Mouse (Mus musculus) spleen, adult 2 months (tissue): Measurements from ENCODE around the gene Rpl3l. TPM values are rescaled to one million over a fixed set of nuclear protein-coding genes. Genes with fewer than 3 reads are reported as not detected.

Experiments used
- DNase-seq, 2 experiments: peaks; one replicate each; pipeline versions ENCODE4 v3.0.0 to v3.0.0-alpha.2; 2012 to 2021; ENCODE audit warnings: low spot score in 2 of 2, low read depth in 1 of 2
- H3K27ac ChIP-seq: fragments of 200-500 bp; 2 replicates; pipeline ENCODE4 v1.5.1; 2012; ENCODE audit warnings: low read length, inconsistent platforms; ENCODE audit not compliant: insufficient read depth
- H3K27me3 ChIP-seq: fragments of 200-500 bp; 2 replicates; pipeline ENCODE4 v1.6.1; 2012; ENCODE audit warnings: mild to moderate bottlenecking, moderate library complexity, low read length, inconsistent platforms; ENCODE audit not compliant: control insufficient read depth, insufficient read depth
- H3K36me3 ChIP-seq: fragments of 200-500 bp; 2 replicates; pipeline ENCODE4 v1.6.1; 2012; ENCODE audit warnings: mild to moderate bottlenecking, low read length, inconsistent platforms; ENCODE audit not compliant: control insufficient read depth, insufficient read depth
- H3K4me1 ChIP-seq: fragments of 200-500 bp; 2 replicates; pipeline ENCODE4 v1.6.1; 2011; ENCODE audit warnings: inconsistent platforms; ENCODE audit not compliant: control insufficient read depth, insufficient read depth, insufficient read length
- H3K4me3 ChIP-seq: fragments of 200-500 bp; 2 replicates; pipeline ENCODE4 v1.5.1; 2011; ENCODE audit warnings: mild to moderate bottlenecking, inconsistent platforms; ENCODE audit not compliant: insufficient read depth, insufficient read length; ENCODE audit errors: extremely low read depth
- CTCF ChIP-seq: fragments of 200-500 bp; IDR thresholded peaks from 2 replicates; pipeline ENCODE4 v1.5.1; 2011; ENCODE audit warnings: mild to moderate bottlenecking, inconsistent platforms; ENCODE audit not compliant: insufficient read depth, insufficient read length, insufficient replicate concordance; ENCODE audit errors: extremely low read depth
- POLR2A ChIP-seq: fragments of 200-500 bp; IDR thresholded peaks from 2 replicates; pipeline ENCODE4 v1.6.1; 2011; ENCODE audit warnings: low read depth, low read length, inconsistent platforms
- WGBS: fragments of 180-500 bp; shearing (Covaris S2); methylation state at CpG from one replicate; pipeline ENCODE4 v1.1.7; 2018; 5-methylcytosine and 5-hydroxymethylcytosine counted together
- polyA plus RNA-seq: library from polyadenylated mRNA; depleted of rRNA; stranded (reverse); fragments of >200 nt; gene quantifications from 2 replicates; pipeline ENCODE4 v1.2.3, GENCODE M21; 2012

Rpl3l gene
- polyA plus RNA-seq, 1 experiment = not detected

DNA sequence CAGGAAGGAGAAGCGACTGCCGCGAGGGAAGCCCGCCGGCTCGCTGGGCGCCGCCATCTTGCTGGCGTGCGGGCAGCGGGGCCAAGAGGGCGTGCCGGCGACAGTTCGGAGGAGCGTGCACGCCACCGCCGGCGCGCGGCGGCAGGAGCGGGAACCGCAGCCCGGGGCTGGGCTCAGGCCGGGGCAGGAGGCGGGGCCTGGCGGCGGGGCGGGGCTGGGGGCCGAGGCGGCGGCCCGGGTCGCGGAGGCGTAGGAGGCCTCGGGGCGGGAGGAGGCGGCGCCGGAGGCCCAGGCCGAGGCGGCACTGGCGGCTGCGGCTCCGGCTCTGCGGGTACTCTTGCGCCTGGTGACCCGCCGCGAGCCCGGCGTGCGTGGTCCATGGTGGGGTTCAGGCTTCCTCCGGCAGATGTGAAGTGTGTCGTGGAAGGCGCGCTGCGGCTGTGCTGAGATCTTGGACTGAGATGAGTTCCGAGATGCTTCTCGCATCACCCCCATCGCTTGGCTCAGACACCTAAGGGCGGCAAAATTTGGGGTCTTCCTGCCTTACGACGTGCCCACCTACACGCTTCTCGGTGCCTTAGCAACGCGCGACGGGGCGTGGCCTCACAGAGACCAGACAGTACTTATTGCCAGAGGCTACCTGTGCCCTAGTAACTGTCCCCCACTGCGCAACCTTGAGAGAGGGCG lies 31.5 kb upstream of the Rpl3l start, which contains the start of the genes Gfer and Noxo1:
Gene Gfer, minus strand, starts transcription at position 146 of the 687 bp plus-strand sequence.
Gene Noxo1, plus strand, starts transcription at position 224 of the 687 bp plus-strand sequence.
- H3K4me3 ChIP-seq = peak within 1 kb of the TSS; percentile 95
- no peaks in the 10 kb centered on the region for H3K27me3 ChIP-seq
- H3K27ac ChIP-seq = peak within 1 kb of the TSS; percentile 75
- no peaks in the 10 kb centered on the region; the same call in none of the 2 replicates for H3K4me1 ChIP-seq
- TF ChIP-seq CTCF (peak; percentile 25; the same call in 1 of the 2 replicates), POLR2A (no peak; the same call in 1 of the 2 replicates)
- peak; percentile 41 to 82 for DNase-seq
- under 1% methylated on average over 71 of the region's 76 CpGs for WGBS
- H3K36me3 ChIP-seq = peaks cover 2% of the 10 kb centered on the region; the same call in 1 of the 2 replicates

DNA sequence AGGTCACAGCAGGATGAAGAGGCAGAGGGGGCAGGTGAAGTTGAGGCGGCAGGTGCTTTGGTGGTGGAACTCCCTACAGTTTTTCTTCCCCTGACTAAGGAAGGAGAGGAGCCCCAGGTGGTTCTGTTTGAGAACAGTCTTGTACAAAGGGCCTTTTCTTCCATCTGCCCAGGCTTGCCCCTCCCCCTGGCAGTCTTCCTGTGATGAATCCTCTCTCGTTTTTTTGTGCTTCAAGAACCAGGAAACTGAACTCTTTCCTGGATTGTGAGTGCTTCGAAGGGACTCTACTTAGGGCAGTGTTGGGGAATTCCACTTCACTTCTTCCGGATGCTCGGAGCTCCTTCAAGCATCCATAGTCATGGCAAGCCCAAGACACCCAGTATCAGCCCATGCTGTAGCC lies 29.6 kb upstream of the Rpl3l start:
- DNase-seq = no peak
- Histone ChIP-seq H3K4me3 (no peak overlapping the region), H3K27ac (no peak overlapping the region), H3K27me3 (no peaks in the 10 kb centered on the region), H3K4me1 (no peaks in the 10 kb centered on the region; the same call in none of the 2 replicates), H3K36me3 (peaks cover 15% of the 10 kb centered on the region)
- no peak for TF ChIP-seq CTCF
- TF ChIP-seq POLR2A = no peak
- WGBS = 47% methylated on average over 5 of the region's 5 CpGs

DNA sequence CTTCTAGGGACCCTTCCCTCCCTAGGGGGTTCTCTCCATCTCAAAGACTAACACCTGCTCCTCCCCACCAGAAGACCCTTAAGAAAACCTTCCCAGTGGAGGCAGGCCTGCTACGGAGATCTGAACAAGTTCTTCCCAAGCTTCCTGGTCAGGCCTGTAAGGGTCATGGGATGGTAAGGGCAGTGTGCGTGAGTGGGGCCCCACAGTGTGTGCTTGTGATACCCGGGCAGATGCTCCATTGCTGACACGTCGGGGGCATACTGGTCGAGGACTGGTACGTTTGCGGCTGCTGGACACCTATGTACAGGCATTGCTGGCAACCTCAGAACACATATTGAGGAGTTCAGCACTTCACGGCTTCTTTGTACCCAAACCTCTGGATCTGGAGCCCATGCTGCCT lies 28.9 kb upstream of the Rpl3l start:
- Histone ChIP-seq H3K4me3 (no peak overlapping the region), H3K27me3 (no peaks in the 10 kb centered on the region), H3K4me1 (no peaks in the 10 kb centered on the region; the same call in none of the 2 replicates), H3K36me3 (peaks cover 15% of the 10 kb centered on the region), H3K27ac (no peak overlapping the region)
- no peak for DNase-seq
- no peak for TF ChIP-seq CTCF
- TF ChIP-seq POLR2A = no peak
- WGBS = 83% methylated on average over 9 of the region's 9 CpGs

DNA sequence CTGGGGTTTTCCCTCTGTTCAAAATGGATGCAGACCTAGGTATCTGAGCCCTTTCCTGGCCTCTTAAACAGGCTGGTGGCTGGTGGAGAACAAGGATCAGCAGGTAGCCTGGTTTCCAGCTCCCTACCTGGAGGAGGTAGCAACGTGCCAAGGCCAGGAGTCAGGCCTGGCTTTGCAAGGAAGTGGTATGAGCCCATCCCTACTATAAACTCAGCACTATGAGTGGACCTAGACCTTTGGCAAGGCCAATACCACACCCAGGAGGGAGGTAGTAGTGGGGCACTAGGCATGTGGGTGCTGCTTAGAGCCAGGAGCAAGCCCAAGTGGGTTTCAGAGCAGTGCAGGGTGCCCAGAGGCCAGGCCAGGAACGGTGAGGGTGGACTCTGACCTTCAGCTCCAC lies 28.1 kb upstream of the Rpl3l start:
- DNase-seq = no peak
- no peak overlapping the region for H3K27ac ChIP-seq
- no peaks in the 10 kb centered on the region for H3K27me3 ChIP-seq
- no peaks in the 10 kb centered on the region; the same call in none of the 2 replicates for H3K4me1 ChIP-seq
- no peak for TF ChIP-seq POLR2A
- no peak for TF ChIP-seq CTCF
- 89% methylated on average over 2 of the region's 2 CpGs for WGBS
- no peak overlapping the region for H3K4me3 ChIP-seq
- peaks cover 21% of the 10 kb centered on the region for H3K36me3 ChIP-seq

DNA sequence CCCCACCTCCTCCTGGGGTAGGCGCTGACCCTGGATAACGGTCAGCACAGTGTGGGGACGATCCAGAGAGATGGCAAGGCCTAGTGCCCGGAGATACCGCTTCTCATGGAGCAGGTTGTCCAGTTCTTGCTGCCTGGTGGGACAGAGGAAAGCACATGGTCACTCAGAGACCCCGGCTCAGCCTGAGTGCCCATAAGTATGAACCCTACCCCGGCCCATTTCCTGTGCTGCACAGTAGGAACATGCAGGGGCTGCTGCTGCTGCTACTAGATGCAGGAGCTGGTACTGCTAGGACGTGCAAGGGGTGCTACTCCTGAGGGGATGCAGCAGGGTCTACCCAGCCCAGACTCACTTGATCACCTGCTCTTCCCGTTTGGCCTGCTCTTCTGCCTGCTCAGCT lies 26.4 kb upstream of the Rpl3l start:
- no peak for DNase-seq
- no peaks in the 10 kb centered on the region; the same call in 1 of the 2 replicates for H3K4me1 ChIP-seq
- no peak overlapping the region for H3K4me3 ChIP-seq
- H3K36me3 ChIP-seq = peaks cover 23% of the 10 kb centered on the region
- H3K27ac ChIP-seq = no peak overlapping the region
- 93% methylated on average over 9 of the region's 9 CpGs for WGBS
- H3K27me3 ChIP-seq = no peaks in the 10 kb centered on the region
- TF ChIP-seq POLR2A (no peak), CTCF (no peak)

DNA sequence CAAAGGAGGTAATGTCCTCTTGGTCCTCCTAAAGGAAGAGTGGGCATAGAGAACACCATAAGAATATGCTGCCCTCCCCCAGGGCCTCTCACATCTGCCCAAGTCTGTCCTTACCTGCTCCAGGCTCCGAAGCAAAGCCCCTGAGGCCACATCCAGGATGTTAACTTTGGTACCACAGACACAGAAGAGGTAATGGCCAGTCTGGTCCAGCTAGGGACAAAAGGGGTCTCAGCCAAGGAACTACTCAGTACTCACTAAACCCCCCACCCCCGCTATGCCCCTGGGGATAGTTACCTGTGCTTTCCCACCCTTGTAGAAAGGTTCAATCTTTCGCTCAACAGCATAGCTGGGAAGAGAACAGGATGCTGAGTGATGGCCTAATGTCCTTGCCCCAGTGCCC lies 21.8 kb upstream of the Rpl3l start:
- H3K27ac ChIP-seq = no peak overlapping the region
- TF ChIP-seq CTCF (no peak), POLR2A (no peak)
- no peaks in the 10 kb centered on the region; the same call in 1 of the 2 replicates for H3K4me1 ChIP-seq
- no peaks in the 10 kb centered on the region for H3K27me3 ChIP-seq
- peaks cover 23% of the 10 kb centered on the region for H3K36me3 ChIP-seq
- WGBS = 94% methylated on average over 3 of the region's 3 CpGs
- no peak for DNase-seq
- H3K4me3 ChIP-seq = no peak overlapping the region
